Mouse (Mus musculus): Measurements from ENCODE around the gene Mrgprg.
A peak's percentile ranks its signal among the peaks of the same experiment; 100 is the strongest.

Mrgprg gene

GRCm38 (mm10) chr7:143755357-143756124 is 11.3 kb downstream of the Mrgprg start:
- DNase-seq (ENCODE audit: low read depth) = peak; percentile 8

- DNase-seq (ENCODE audit: low read depth) = peak; percentile 84
Observed at GRCm38 (mm10) chr7:143753990-143754715, 12.6 kb downstream of the Mrgprg start.

- no peak for DNase-seq (ENCODE audit: low read depth)
Observed at GRCm38 (mm10) chr7:143752606-143753005, 14.2 kb downstream of the Mrgprg start.

- no peak for DNase-seq (ENCODE audit: low read depth)
Observed at GRCm38 (mm10) chr7:143752056-143752455, 14.7 kb downstream of the Mrgprg start.

- no peak for DNase-seq (ENCODE audit: low read depth)
Observed at GRCm38 (mm10) chr7:143751380-143751779, 15.4 kb downstream of the Mrgprg start.

GRCm38 (mm10) chr7:143749045-143749444 is 17.7 kb downstream of the Mrgprg start:
- DNase-seq (ENCODE audit: low read depth) = peak; percentile 8

- DNase-seq (ENCODE audit: low read depth) = peak; percentile 90
Observed at GRCm38 (mm10) chr7:143748041-143748868, 18.5 kb downstream of the Mrgprg start.

GRCm38 (mm10) chr7:143740653-143741052 is 26.1 kb downstream of the Mrgprg start:
- DNase-seq (ENCODE audit: low read depth) = no peak

DNA sequence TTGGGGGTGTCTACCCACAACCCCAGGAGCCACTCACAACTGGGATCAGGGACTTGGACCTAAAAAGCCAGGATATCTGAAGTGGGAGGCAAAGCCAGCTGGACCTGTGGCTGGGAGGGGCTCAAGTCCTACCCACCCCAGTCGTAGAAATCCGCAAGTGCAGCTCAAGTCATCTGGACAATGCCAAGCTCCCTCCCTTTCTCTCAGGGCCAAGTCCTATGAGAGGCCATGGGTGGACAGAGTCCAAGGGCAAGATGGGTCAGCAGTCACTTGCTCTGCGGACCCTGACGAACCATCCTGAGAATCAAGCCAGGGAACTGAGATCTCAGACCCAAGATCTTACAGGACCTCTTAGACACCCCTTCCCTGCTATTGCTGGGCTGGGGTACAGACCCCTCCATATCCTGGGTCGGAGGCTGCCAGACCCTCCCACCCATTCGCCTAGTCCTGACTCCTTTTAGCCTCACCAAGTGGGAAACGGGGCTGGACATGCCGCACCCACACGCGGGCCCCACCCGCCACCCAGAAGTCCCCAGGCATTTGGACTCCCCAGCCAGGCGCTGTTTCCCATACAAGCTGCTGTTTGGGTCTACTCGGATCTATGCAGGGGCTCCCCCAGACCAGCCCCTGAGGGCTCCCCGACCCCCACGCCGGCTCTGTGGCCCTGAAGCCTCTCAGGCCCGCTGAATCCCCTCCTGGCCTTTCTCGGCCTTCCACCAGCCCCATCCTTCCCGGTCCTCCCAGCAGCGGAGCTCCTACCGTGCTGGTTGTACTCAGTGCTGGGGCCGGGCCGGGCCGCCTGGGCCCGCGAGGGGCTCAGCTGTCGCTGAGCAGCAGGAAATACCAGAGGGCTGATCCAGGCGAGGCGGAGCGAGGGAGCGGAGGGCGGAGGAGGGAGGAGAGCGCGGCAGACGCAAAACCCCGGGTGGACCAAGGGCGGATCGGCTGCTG is 27.0 kb downstream of the Mrgprg start:
- peak; percentile 71 for DNase-seq (ENCODE audit: low read depth)

DNA sequence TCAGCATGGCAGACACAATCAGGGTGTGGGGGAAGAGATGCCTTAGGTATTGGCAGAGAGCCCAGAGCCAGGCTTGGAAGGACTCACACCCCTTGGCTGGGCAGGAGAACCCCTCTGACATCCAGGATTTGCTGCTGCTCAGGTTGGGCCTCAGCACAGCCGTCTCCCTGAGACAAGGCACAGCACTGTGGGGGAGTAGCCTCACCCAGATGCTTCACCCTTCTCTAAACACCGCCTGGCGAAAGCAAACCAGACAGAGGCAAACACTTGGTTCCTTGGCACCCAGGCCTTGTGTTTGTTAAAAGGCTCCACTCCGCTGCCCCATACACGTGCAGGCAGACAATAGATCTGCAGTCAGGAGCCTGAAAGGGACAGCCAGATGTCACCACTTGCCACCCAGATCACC is 28.2 kb downstream of the Mrgprg start:
- DNase-seq (ENCODE audit: low read depth) = no peak

- DNase-seq (ENCODE audit: low read depth) = no peak
Observed at GRCm38 (mm10) chr7:143738194-143738593, 28.6 kb downstream of the Mrgprg start.

- DNase-seq (ENCODE audit: low read depth) = no peak
Observed at GRCm38 (mm10) chr7:143733746-143734145, 33.0 kb downstream of the Mrgprg start.

- no peak for DNase-seq (ENCODE audit: low read depth)
Observed at GRCm38 (mm10) chr7:143729886-143730285, 36.9 kb downstream of the Mrgprg start.

GRCm38 (mm10) chr7:143726396-143726795 is 40.4 kb downstream of the Mrgprg start:
- no peak for DNase-seq (ENCODE audit: low read depth)

DNA sequence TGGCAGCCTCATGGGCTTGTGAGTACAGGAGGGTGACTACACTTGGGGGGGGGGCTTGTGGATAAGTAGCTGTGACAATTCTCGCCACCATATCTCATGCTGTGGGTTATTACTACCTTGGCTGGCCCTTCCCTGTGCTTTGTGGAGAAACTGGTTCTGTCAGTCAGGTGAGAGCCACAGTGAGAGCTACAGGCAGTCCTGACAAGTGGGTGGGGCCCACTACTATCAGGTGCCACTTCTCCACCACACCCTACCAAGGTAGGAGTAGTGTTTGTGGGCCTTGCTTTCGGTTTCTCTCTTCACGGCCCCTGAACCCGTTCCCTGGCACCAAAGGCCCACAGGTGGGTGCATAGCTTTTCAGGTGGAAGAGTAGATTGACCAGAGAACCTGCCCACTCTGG is 43.0 kb downstream of the Mrgprg start:
- DNase-seq (ENCODE audit: low read depth) = no peak

GRCm38 (mm10) chr7:143722646-143723045 is 44.1 kb downstream of the Mrgprg start:
- no peak for DNase-seq (ENCODE audit: low read depth)

GRCm38 (mm10) chr7:143717811-143718210 is 49.0 kb downstream of the Mrgprg start:
- DNase-seq (ENCODE audit: low read depth) = no peak

Data from naive thymus-derived CD4-positive, alpha-beta T cell, adult 2 months (primary cell).